Mouse (Mus musculus): ENCODE measurements around the gene Notum. TPM values are rescaled to one million over a fixed set of nuclear protein-coding genes. Genes with fewer than 3 reads are reported as not detected.

Notum gene
- polyA plus RNA-seq, 1 experiment from 2014 or later = 0.29 TPM

- ATAC-seq (no peak), DNase-seq (peak; percentile 10)
- Histone ChIP-seq H3K4me1 (ENCODE audit: insufficient read depth) (peaks cover 21% of the 10 kb centered on the region), H3K27ac (ENCODE audit: low read depth) (peak overlapping the region; percentile 53; the same call in 1 of the 2 replicates), H3K4me2 (ENCODE audit: low read depth, low read length) (peak overlapping the region; percentile 73), H3K9ac (replicated peaks) (no peak overlapping the region), H3K4me3 (ENCODE audit: low read depth, low read length) (no peak overlapping the region), H3K36me3 (replicated peaks; ENCODE audit: insufficient read depth, low read length) (no peaks in the 10 kb centered on the region), H3K9me3 (ENCODE audit: low read length) (no peaks in the 10 kb centered on the region), H3K27me3 (ENCODE audit: insufficient read depth, low read length) (0 out of 2 replicates have a peak, but pooled peaks cover 3% of the 10 kb centered on the region)
- TF ChIP-seq EP300 (IDR thresholded peaks at IDR 0.05; ENCODE audit: low read depth) = no peak
- no peak for TF ChIP-seq CTCF (IDR thresholded peaks at IDR 0.05; ENCODE audit: low read depth)
- 82% methylated on average over 35 of the region's 35 CpGs for WGBS (ENCODE audit: insufficient replicate concordance)
These were observed 13.7 kb downstream of the Notum start for GRCm38 (mm10) chr11:120647047-120647830.

- Histone ChIP-seq H3K4me2 (ENCODE audit: low read depth, low read length) (peak within 1 kb of the TSS; percentile 97), H3K9ac (replicated peaks) (peak within 1 kb of the TSS; percentile 64), H3K27ac (ENCODE audit: low read depth) (no peak within 1 kb of the TSS), H3K27me3 (ENCODE audit: insufficient read depth, low read length) (0 out of 2 replicates have a peak, but pooled peaks cover 3% of the 10 kb centered on the region), H3K4me3 (ENCODE audit: low read depth, low read length) (peak within 1 kb of the TSS; percentile 52), H3K9me3 (ENCODE audit: low read length) (no peaks in the 10 kb centered on the region), H3K36me3 (replicated peaks; ENCODE audit: insufficient read depth, low read length) (no peaks in the 10 kb centered on the region), H3K4me1 (ENCODE audit: insufficient read depth) (peaks cover 21% of the 10 kb centered on the region)
- DNase-seq (peak; percentile 94), ATAC-seq (peak; percentile 96)
- WGBS (ENCODE audit: insufficient replicate concordance) = under 1% methylated on average over 15 of the region's 15 CpGs
- no peak for TF ChIP-seq CTCF (IDR thresholded peaks at IDR 0.05; ENCODE audit: low read depth)
- TF ChIP-seq EP300 (IDR thresholded peaks at IDR 0.05; ENCODE audit: low read depth) = no peak
These were observed 17.4 kb downstream of the Notum start, which contains the start of gene Pycr1 for GRCm38 (mm10) chr11:120643601-120643987. TSS of gene Pycr1 (minus strand) at chr11:120643769.

DNA sequence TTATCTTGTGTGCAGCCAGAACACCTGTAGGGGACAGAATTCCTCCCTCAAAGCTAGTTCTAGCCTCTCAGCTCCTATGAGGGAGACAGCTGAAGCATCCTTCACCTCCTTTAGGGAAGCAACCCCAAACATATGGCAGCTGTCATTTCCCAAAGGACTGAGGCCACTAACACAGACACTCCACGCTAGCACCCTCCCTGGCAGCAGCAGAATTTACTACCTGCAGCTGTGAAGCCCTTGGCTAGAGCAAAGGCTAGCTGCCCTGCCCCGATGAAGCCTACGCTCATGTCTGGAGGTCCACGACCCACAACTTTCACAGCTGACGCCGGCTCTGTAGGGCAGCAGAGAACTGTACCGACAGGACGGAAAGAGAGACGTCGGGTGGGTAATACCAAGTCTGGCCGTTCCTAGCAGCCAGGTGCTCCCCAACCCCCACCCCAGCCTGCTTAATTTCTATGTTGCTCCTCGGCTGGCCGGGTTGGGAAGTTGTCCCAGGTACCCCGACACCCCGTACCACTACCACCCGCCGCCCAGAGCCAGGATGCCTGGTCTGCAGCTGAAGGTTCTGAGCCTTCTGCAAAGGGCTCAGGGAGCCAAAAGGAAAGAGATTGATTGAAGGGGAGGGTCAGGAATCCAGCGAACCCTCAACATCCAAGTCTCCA, 17.9 kb downstream of the Notum start:
- peak overlapping the region; percentile 97 for H3K4me2 ChIP-seq (ENCODE audit: low read depth, low read length)
- H3K4me3 ChIP-seq (ENCODE audit: low read depth, low read length) = peak overlapping the region; percentile 52
- H3K36me3 ChIP-seq (replicated peaks; ENCODE audit: insufficient read depth, low read length) = no peaks in the 10 kb centered on the region
- 0 out of 2 replicates have a peak, but pooled peaks cover 3% of the 10 kb centered on the region for H3K27me3 ChIP-seq (ENCODE audit: insufficient read depth, low read length)
- WGBS (ENCODE audit: insufficient replicate concordance) = 2% methylated on average over 18 of the region's 18 CpGs
- H3K27ac ChIP-seq (ENCODE audit: low read depth) = no peak overlapping the region
- ATAC-seq (peak; percentile 43), DNase-seq (no peak)
- TF ChIP-seq EP300 (IDR thresholded peaks at IDR 0.05; ENCODE audit: low read depth) (no peak), CTCF (IDR thresholded peaks at IDR 0.05; ENCODE audit: low read depth) (no peak)
- H3K4me1 ChIP-seq (ENCODE audit: insufficient read depth) = peaks cover 19% of the 10 kb centered on the region
- peak overlapping the region; percentile 64 for H3K9ac ChIP-seq (replicated peaks)
- H3K9me3 ChIP-seq (ENCODE audit: low read length) = no peaks in the 10 kb centered on the region

DNA sequence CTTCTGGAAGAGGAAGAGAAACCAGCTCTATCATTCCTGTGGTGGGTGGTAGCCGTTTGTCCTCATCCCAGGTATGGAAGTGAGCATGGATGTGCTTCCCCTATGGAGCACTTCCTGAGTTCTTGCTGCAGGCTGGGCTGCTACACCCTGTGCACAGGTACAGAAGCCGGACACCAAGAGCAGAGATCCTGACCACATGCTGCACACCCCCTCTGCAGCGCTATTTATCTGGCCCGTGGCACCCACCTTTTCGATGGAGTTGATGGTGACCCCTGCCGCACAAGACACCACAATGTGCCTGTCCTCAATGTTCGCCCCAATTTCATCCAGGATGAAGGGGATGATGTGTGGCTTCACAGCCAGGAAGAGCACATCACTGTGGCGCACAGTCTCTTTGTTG, 19.1 kb downstream of the Notum start:
- DNase-seq (no peak), ATAC-seq (no peak)
- Histone ChIP-seq H3K4me2 (ENCODE audit: low read depth, low read length) (no peak overlapping the region), H3K9ac (replicated peaks) (no peak overlapping the region), H3K27me3 (ENCODE audit: insufficient read depth, low read length) (0 out of 2 replicates have a peak, but pooled peaks cover 3% of the 10 kb centered on the region), H3K27ac (ENCODE audit: low read depth) (no peak overlapping the region), H3K4me1 (ENCODE audit: insufficient read depth) (peaks cover 14% of the 10 kb centered on the region), H3K4me3 (ENCODE audit: low read depth, low read length) (no peak overlapping the region), H3K36me3 (replicated peaks; ENCODE audit: insufficient read depth, low read length) (no peaks in the 10 kb centered on the region), H3K9me3 (ENCODE audit: low read length) (no peaks in the 10 kb centered on the region)
- TF ChIP-seq CTCF (IDR thresholded peaks at IDR 0.05; ENCODE audit: low read depth) (no peak), EP300 (IDR thresholded peaks at IDR 0.05; ENCODE audit: low read depth) (no peak)
- WGBS (ENCODE audit: insufficient replicate concordance) = 76% methylated on average over 8 of the region's 8 CpGs

DNA sequence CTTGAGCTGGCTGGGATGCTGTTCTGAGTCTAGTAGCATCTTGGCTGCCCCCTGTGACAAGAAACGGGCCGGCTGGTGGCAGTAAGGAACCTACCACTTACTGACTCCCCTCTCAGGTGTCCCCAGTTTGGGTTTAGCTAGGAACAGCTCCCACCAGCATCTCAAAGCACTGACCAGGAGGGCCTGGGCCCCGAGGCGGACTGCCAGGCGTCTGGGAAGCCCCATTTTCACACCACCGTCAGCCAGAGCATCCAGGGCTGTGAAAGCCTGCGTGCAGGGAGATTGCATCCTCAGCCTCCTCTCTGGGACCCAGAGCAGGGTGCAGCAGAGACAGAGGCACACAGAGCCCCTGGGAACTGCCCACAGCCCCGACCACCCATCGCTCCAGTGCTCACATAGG, 19.7 kb downstream of the Notum start:
- no peak for DNase-seq
- Histone ChIP-seq H3K36me3 (replicated peaks; ENCODE audit: insufficient read depth, low read length) (no peaks in the 10 kb centered on the region), H3K4me3 (ENCODE audit: low read depth, low read length) (no peak overlapping the region), H3K4me1 (ENCODE audit: insufficient read depth) (peaks cover 11% of the 10 kb centered on the region), H3K4me2 (ENCODE audit: low read depth, low read length) (no peak overlapping the region), H3K27me3 (ENCODE audit: insufficient read depth, low read length) (0 out of 2 replicates have a peak, but pooled peaks cover 3% of the 10 kb centered on the region), H3K27ac (ENCODE audit: low read depth) (no peak overlapping the region), H3K9me3 (ENCODE audit: low read length) (no peaks in the 10 kb centered on the region), H3K9ac (replicated peaks) (no peak overlapping the region)
- ATAC-seq = no peak
- TF ChIP-seq EP300 (IDR thresholded peaks at IDR 0.05; ENCODE audit: low read depth) = no peak
- no peak for TF ChIP-seq CTCF (IDR thresholded peaks at IDR 0.05; ENCODE audit: low read depth)
- 69% methylated on average over 9 of the region's 9 CpGs for whole genome bisulfite sequencing (ENCODE audit: insufficient replicate concordance)

DNA sequence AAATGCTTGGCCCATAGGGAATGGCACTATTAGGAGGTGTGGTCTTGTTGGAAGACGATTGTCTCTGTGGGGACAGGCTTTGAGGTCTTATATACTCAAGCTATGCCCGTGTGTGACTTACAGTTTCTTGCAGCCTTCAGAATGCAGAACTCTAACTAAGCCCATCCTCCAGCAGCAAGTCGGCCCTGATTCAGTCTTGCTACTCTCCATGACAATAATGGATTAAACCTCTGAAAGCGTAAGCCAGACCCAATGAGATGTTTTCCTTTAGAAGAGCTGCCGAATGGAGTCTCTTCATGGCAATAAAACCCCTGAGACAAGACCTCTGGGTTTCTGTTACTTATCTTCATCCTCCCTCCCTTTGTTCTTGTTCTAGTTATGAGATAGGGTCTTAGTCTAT, 26.2 kb downstream of the Notum start:
- Histone ChIP-seq H3K9ac (replicated peaks) (no peak overlapping the region), H3K27me3 (ENCODE audit: insufficient read depth, low read length) (no peaks in the 10 kb centered on the region), H3K36me3 (replicated peaks; ENCODE audit: insufficient read depth, low read length) (no peaks in the 10 kb centered on the region), H3K4me3 (ENCODE audit: low read depth, low read length) (no peak overlapping the region), H3K27ac (ENCODE audit: low read depth) (no peak overlapping the region), H3K4me1 (ENCODE audit: insufficient read depth) (peaks cover 34% of the 10 kb centered on the region), H3K4me2 (ENCODE audit: low read depth, low read length) (no peak overlapping the region), H3K9me3 (ENCODE audit: low read length) (no peaks in the 10 kb centered on the region)
- no peak for DNase-seq
- no peak for TF ChIP-seq EP300 (IDR thresholded peaks at IDR 0.05; ENCODE audit: low read depth)
- TF ChIP-seq CTCF (IDR thresholded peaks at IDR 0.05; ENCODE audit: low read depth) = no peak
- ATAC-seq = no peak
- 84% methylated on average over 5 of the region's 5 CpGs for WGBS (ENCODE audit: insufficient replicate concordance)
